ENCODE assay signal across 8 mouse cellular contexts in genomic region chr13:3609780-3610117, GRCm38 (mm10). TPM values are rescaled to one million over a fixed set of nuclear protein-coding genes. Genes with fewer than 3 reads are reported as not detected.
DNase-seq lines count a peak whose midpoint lies in the region; ATAC-seq lines count a peak whose summit lies in the region.

No protein-coding gene starts in this region.

- H3K27ac ChIP-seq in heart, embryonic 12.5 days (ENCODE audit: poor library complexity, severe bottlenecking), result peak overlapping the region; percentile 89; the same call in 1 of the 2 replicates
- peak overlapping the region; percentile 92; the same call in 1 of the 2 replicates for H3K27ac ChIP-seq in hindbrain, embryonic 13.5 days
- H3K27ac ChIP-seq in midbrain, embryonic 10.5 days (replicated peaks), result peak overlapping the region; percentile 92

- peaks cover 7% of the 10 kb centered on the region; the same call in 1 of the 2 replicates for H3K9me3 ChIP-seq in heart, embryonic 12.5 days (replicated peaks)
- H3K9me3 ChIP-seq in hindbrain, embryonic 13.5 days, result no peaks in the 10 kb centered on the region
- H3K9me3 ChIP-seq in midbrain, embryonic 10.5 days (replicated peaks), result peaks cover 3% of the 10 kb centered on the region; the same call in 1 of the 2 replicates

- no peaks in the 10 kb centered on the region for H3K4me1 ChIP-seq in heart, embryonic 12.5 days (replicated peaks)
- H3K4me1 ChIP-seq in hindbrain, embryonic 13.5 days (replicated peaks), result peaks cover 3% of the 10 kb centered on the region; the same call in 1 of the 2 replicates
- peaks cover 11% of the 10 kb centered on the region for H3K4me1 ChIP-seq in midbrain, embryonic 10.5 days

- H3K36me3 ChIP-seq in heart, embryonic 12.5 days, result no peaks in the 10 kb centered on the region
- no peaks in the 10 kb centered on the region for H3K36me3 ChIP-seq in hindbrain, embryonic 13.5 days
- 0 out of 2 replicates have a peak, but pooled peaks cover 2% of the 10 kb centered on the region for H3K36me3 ChIP-seq in midbrain, embryonic 10.5 days

- ATAC-seq in heart, embryonic 12.5 days (ENCODE audit: insufficient number of reproducible peaks, low FRiP score), result no peak
- no peak for ATAC-seq in hindbrain, embryonic 13.5 days (ENCODE audit: low FRiP score)

- intact Hi-C loops in heart, postnatal 14 days (cut with DNase I), result loop anchor here (5.0 kb wide), 1 partner anchor 72 kb away; the partner anchor contains the start of gene Gdi2

- H3K4me2 ChIP-seq in heart, embryonic 12.5 days, result peak overlapping the region; percentile 83
- peak overlapping the region; percentile 90 for H3K4me2 ChIP-seq in hindbrain, embryonic 13.5 days

- 20% methylated on average over 8 of the region's 8 CpGs for WGBS in heart, embryonic 12.5 days
- WGBS in hindbrain, embryonic 13.5 days, result 28% methylated on average over 8 of the region's 8 CpGs
- WGBS in midbrain, embryonic 10.5 days, result 32% methylated on average over 8 of the region's 8 CpGs

- no peaks in the 10 kb centered on the region for H3K27me3 ChIP-seq in heart, embryonic 12.5 days (replicated peaks)
- peaks cover 16% of the 10 kb centered on the region; the same call in 1 of the 2 replicates for H3K27me3 ChIP-seq in hindbrain, embryonic 13.5 days
- 0 out of 2 replicates have a peak, but pooled peaks cover 4% of the 10 kb centered on the region for H3K27me3 ChIP-seq in midbrain, embryonic 10.5 days (ENCODE audit: low read depth, poor library complexity, severe bottlenecking)

- peak overlapping the region; percentile 93 for H3K4me3 ChIP-seq in heart, embryonic 12.5 days
- peak overlapping the region; percentile 82 for H3K4me3 ChIP-seq in hindbrain, embryonic 13.5 days
- H3K4me3 ChIP-seq in midbrain, embryonic 10.5 days, result peak overlapping the region; percentile 87

- DNase-seq in heart, postnatal 14 days, result no peak
- DNase-seq in Muller cell, postnatal 12 days (ENCODE audit: inconsistent ontology term), result peak; percentile 50
- no peak for DNase-seq in midbrain, embryonic 10.5 days (ENCODE audit: low spot score)
- DNase-seq in left cerebral cortex, adult 11 months (ENCODE audit: low spot score), result no peak
- DNase-seq in testis, postnatal 14 days (ENCODE audit: low spot score), result no peak
- no peak for DNase-seq in kidney, postnatal 36 days

- peak overlapping the region; percentile 78 for H3K9ac ChIP-seq in heart, embryonic 12.5 days
- peak overlapping the region; percentile 86 for H3K9ac ChIP-seq in hindbrain, embryonic 13.5 days

RNA-seq across cellular contexts. Expression of gene Fam208b, which starts 1.2 kb away (rescaled TPM):
- polyA plus RNA-seq in heart, embryonic 12.5 days (2016; fragmentation: Nextera tagmentation; extraction: Ambion mirVana), result 15.3 and 16.2 TPM in 2 replicates
- 10 to 100 TPM; 13.7 to 14.9 TPM for total RNA-seq in heart, postnatal 14 days (2021)
- polyA plus RNA-seq in hindbrain, embryonic 13.5 days (2015; fragmentation: Nextera tagmentation; extraction: Ambion mirVana), result 19.3 and 20.2 TPM in 2 replicates
- polyA plus RNA-seq in midbrain, embryonic 10.5 days (2016; fragmentation: Nextera tagmentation; extraction: Ambion mirVana), result 16.9 and 17.8 TPM in 2 replicates

RNA-seq across cellular contexts. Expression of gene Asb13, which starts 24.1 kb away (rescaled TPM):
- polyA plus RNA-seq in heart, embryonic 12.5 days (2016; fragmentation: Nextera tagmentation; extraction: Ambion mirVana), result 4.6 and 4.8 TPM in 2 replicates
- 1 to 10 TPM; 8.9 to 9.0 TPM for total RNA-seq in heart, postnatal 14 days (2021)
- 12.3 and 15.2 TPM in 2 replicates for polyA plus RNA-seq in hindbrain, embryonic 13.5 days (2015; fragmentation: Nextera tagmentation; extraction: Ambion mirVana)
- 15.2 and 16.7 TPM in 2 replicates for polyA plus RNA-seq in midbrain, embryonic 10.5 days (2016; fragmentation: Nextera tagmentation; extraction: Ambion mirVana)
